Mouse (Mus musculus): Measurements from ENCODE around the gene Bmpr2. TPM values are rescaled to one million over a fixed set of nuclear protein-coding genes. Genes with fewer than 3 reads are reported as not detected.

The Bmpr2 gene
- polyA plus RNA-seq, 1 experiment from 2014 or later = 11.2 TPM

DNA sequence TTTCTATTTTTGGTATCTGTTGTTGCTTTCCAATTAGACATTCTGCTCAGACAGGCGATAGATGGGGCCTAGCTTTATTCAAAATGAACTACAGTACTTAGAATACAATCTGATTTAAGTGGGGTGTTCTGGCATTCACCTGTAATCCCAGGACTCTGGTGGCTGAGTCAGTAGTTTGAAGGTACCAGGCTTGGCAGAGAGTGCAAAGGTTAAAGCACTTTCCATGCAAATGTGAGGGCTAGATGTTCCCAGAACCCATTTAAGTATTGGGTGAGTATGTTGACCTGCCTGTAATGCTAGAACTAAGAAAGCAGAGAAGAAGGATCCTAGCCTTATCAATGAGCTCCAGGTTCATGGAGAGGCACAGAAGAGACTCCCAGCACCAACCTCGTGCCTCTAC lies 142.7 kb downstream of the Bmpr2 start:
- Histone ChIP-seq H3K4me1 (ENCODE audit: control insufficient read depth, insufficient read depth, low read length) (no peaks in the 10 kb centered on the region), H3K36me3 (ENCODE audit: control insufficient read depth, insufficient read depth, low read length) (no peaks in the 10 kb centered on the region), H3K27me3 (ENCODE audit: control insufficient read depth, insufficient read depth, low read length) (no peaks in the 10 kb centered on the region), H3K27ac (replicated peaks; ENCODE audit: low read depth, low read length) (no peak overlapping the region), H3K4me3 (ENCODE audit: low read depth, low read length) (no peak overlapping the region), H3K9me3 (ENCODE audit: control insufficient read depth, low read length) (no peaks in the 10 kb centered on the region), H3K9ac (ENCODE audit: low read length) (no peak overlapping the region), H3K4me2 (ENCODE audit: low read depth, severe bottlenecking) (no peak overlapping the region)
- DNase-seq (ENCODE audit: low spot score) (no peak), ATAC-seq (ENCODE audit: insufficient number of reproducible peaks, low FRiP score, low TSS enrichment, low read depth) (no peak)
- 90% methylated on average over 2 of the region's 2 CpGs for WGBS

DNA sequence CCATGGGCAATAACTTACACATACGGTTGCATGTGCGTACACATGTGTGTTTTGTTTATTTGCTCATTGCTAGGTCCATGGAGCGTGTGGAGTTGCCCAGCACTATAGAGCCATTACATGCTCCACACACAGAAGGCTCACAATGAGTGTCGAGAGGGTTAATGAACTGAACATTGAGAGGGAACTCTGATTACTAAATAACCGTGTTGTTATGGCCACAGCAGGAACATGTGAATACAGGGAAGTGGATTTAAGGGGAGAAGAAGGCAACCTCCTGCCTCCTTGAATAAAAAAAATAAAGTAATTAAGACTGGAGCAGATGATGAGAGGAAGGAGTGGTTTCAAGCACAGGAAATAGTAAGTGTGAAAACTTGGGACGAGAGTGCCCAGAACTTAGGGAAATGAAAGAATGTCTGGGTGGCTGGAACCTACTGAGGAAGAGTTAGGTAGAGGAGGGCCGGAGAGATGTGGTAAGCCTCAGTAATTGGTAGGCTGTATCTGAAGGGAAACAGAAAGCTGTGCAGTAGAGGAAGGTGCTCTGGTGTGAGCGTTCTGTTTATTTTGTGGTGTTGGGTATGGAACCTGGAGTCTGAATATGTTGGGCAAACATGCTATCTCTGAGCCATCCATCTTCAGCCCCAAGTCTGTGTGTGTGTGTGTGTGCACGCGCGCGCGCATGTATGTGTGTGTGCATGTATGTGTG lies 143.8 kb downstream of the Bmpr2 start:
- no peaks in the 10 kb centered on the region for H3K36me3 ChIP-seq (ENCODE audit: control insufficient read depth, insufficient read depth, low read length)
- H3K27ac ChIP-seq (replicated peaks; ENCODE audit: low read depth, low read length) = no peak overlapping the region
- no peaks in the 10 kb centered on the region for H3K9me3 ChIP-seq (ENCODE audit: control insufficient read depth, low read length)
- ATAC-seq (ENCODE audit: insufficient number of reproducible peaks, low FRiP score, low TSS enrichment, low read depth) (no peak), DNase-seq (ENCODE audit: low spot score) (no peak)
- H3K4me3 ChIP-seq (ENCODE audit: low read depth, low read length) = no peak overlapping the region
- no peaks in the 10 kb centered on the region for H3K27me3 ChIP-seq (ENCODE audit: control insufficient read depth, insufficient read depth, low read length)
- no peak overlapping the region for H3K4me2 ChIP-seq (ENCODE audit: low read depth, severe bottlenecking)
- H3K4me1 ChIP-seq (ENCODE audit: control insufficient read depth, insufficient read depth, low read length) = no peaks in the 10 kb centered on the region
- no peak overlapping the region for H3K9ac ChIP-seq (ENCODE audit: low read length)
- WGBS = 86% methylated on average over 13 of the region's 13 CpGs

DNA sequence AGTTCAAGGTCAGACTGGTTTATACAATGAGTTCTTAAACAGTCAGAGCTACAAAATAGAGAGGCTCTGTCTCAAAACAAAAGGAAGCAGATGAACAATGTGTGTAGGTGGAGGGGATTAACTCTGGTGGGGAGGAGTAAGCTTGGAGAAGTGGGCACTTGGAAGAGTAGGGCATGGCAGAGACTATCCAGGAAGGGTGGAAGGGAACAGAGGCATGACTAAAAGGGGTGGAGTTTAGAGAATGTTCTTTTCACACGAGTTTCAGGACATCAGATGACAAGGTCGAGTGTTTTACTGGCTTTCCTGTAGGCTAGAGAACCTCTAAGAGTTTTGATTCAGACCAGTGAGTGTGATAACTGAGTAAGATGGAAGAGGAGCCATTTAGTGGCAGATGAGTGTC lies 144.5 kb downstream of the Bmpr2 start:
- Histone ChIP-seq H3K27ac (replicated peaks; ENCODE audit: low read depth, low read length) (no peak overlapping the region), H3K4me2 (ENCODE audit: low read depth, severe bottlenecking) (no peak overlapping the region), H3K9ac (ENCODE audit: low read length) (no peak overlapping the region), H3K4me1 (ENCODE audit: control insufficient read depth, insufficient read depth, low read length) (no peaks in the 10 kb centered on the region), H3K4me3 (ENCODE audit: low read depth, low read length) (no peak overlapping the region), H3K9me3 (ENCODE audit: control insufficient read depth, low read length) (no peaks in the 10 kb centered on the region), H3K27me3 (ENCODE audit: control insufficient read depth, insufficient read depth, low read length) (no peaks in the 10 kb centered on the region), H3K36me3 (ENCODE audit: control insufficient read depth, insufficient read depth, low read length) (no peaks in the 10 kb centered on the region)
- 32% methylated on average over 2 of the region's 2 CpGs for WGBS
- DNase-seq (ENCODE audit: low spot score) (no peak), ATAC-seq (ENCODE audit: insufficient number of reproducible peaks, low FRiP score, low TSS enrichment, low read depth) (no peak)

DNA sequence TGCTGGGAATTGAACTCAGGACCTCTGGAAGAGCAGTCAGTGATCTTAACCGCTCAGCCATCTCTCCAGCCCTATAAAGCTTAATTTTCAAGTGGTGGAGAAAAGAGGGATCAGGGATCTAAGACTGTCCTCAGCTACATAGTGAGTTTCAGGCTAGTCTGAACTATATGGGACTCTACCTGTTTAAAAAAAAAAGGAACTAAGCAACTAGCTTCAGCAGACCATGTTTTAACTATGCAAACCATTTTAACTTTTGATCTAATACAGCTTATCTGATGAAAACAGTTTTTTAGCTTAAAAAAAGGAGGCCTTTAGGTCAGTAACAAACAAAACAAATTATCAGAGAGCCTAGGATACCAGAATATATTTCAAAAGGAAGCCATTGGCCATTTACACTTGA lies 147.7 kb downstream of the Bmpr2 start:
- Histone ChIP-seq H3K4me1 (ENCODE audit: control insufficient read depth, insufficient read depth, low read length) (peaks cover 7% of the 10 kb centered on the region; the same call in 1 of the 2 replicates), H3K4me2 (ENCODE audit: low read depth, severe bottlenecking) (no peak overlapping the region), H3K9me3 (ENCODE audit: control insufficient read depth, low read length) (no peaks in the 10 kb centered on the region), H3K9ac (ENCODE audit: low read length) (no peak overlapping the region), H3K4me3 (ENCODE audit: low read depth, low read length) (no peak overlapping the region), H3K36me3 (ENCODE audit: control insufficient read depth, insufficient read depth, low read length) (no peaks in the 10 kb centered on the region), H3K27ac (replicated peaks; ENCODE audit: low read depth, low read length) (no peak overlapping the region), H3K27me3 (ENCODE audit: control insufficient read depth, insufficient read depth, low read length) (no peaks in the 10 kb centered on the region)
- DNase-seq (ENCODE audit: low spot score) (no peak), ATAC-seq (ENCODE audit: insufficient number of reproducible peaks, low FRiP score, low TSS enrichment, low read depth) (no peak)
- 83% methylated on average over 1 of the region's 1 CpGs for WGBS

DNA sequence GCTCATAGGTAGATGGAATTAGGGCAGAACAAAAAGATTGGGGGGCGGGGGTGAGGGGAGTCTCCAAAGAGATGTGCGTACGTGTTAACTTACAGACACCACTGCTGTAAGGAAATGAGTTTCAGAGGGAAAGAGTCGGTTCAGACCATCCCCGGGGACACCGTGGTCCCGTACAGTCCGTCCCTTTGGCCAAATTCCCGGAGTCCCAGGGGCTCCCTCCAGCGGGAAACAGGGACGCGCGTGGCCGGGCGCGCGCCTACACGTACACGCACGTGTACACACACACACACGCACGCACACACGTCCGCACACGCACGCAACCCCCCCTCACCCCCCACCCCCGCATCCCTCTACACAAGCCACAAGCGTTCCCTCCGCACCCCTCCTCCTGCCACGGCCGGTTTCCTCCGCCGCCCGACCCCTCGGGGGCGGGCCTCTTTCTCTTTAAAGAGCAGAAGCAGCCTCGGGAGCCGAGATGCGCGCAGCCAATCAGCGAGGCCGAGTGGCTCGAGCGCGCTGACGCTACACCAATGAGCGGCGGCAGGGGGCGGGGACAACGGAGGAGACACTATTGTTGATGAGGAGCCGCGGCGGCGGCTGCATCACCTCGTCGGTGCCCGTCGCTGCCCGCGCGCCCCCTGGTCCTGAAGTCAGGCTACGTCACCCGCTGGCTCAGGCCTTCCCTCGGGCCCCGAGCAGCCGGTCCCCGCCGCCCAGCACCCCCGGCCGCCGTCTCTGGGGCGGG lies 149.4 kb downstream of the Bmpr2 start, which contains the start of gene Fam117b:
TSS of gene Fam117b (plus strand) at position 594 of the 745 bp plus-strand sequence.
- DNase-seq (ENCODE audit: low spot score) = peak; percentile 99
- no peaks in the 10 kb centered on the region for H3K27me3 ChIP-seq (ENCODE audit: control insufficient read depth, insufficient read depth, low read length)
- peak within 1 kb of the TSS; percentile 67 for H3K4me2 ChIP-seq (ENCODE audit: low read depth, severe bottlenecking)
- H3K36me3 ChIP-seq (ENCODE audit: control insufficient read depth, insufficient read depth, low read length) = no peaks in the 10 kb centered on the region
- WGBS = under 1% methylated on average over 61 of the region's 72 CpGs
- peak within 1 kb of the TSS; percentile 96 for H3K4me3 ChIP-seq (ENCODE audit: low read depth, low read length)
- H3K4me1 ChIP-seq (ENCODE audit: control insufficient read depth, insufficient read depth, low read length) = peaks cover 7% of the 10 kb centered on the region; the same call in 1 of the 2 replicates
- peak within 1 kb of the TSS; percentile 92 for H3K9ac ChIP-seq (ENCODE audit: low read length)
- H3K27ac ChIP-seq (replicated peaks; ENCODE audit: low read depth, low read length) = peak within 1 kb of the TSS; percentile 86
- peak; percentile 93 for ATAC-seq (ENCODE audit: insufficient number of reproducible peaks, low FRiP score, low TSS enrichment, low read depth)
- no peaks in the 10 kb centered on the region for H3K9me3 ChIP-seq (ENCODE audit: control insufficient read depth, low read length)

DNA sequence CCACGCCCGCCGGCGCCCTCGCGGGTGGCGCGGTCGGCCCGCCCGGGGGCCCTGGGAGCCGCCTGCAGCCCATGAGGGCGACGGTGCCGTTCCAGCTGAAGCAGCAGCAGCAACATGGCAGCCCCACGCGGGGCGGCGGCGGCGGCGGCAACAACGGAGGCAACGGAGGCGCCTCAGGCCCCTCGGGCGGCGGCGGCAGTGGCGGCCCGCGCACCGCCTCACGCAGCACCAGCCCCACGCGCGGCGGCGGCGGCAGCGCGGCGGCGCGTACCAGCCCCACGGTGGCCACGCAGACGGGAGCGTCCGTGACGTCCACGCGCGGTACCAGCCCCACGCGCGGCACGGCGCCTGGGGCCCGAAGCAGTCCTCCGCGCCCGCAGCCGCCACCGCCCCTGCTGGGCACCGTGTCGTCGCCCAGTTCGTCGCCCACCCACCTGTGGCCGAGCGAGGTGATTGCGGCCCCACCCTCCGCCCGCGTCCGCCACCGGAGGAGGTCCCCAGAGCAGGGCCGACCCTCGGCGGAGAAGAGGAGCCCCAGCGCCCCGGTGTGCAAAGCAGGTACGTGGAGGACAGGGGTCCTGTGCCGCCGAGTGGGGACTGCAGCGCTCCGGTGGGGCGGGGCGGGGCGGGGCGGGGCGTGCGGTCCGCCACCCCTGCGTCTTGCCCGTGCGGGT lies 150.1 kb downstream of the Bmpr2 start:
- ATAC-seq (ENCODE audit: insufficient number of reproducible peaks, low FRiP score, low TSS enrichment, low read depth) = peak; percentile 41
- Histone ChIP-seq H3K27me3 (ENCODE audit: control insufficient read depth, insufficient read depth, low read length) (no peaks in the 10 kb centered on the region), H3K4me3 (ENCODE audit: low read depth, low read length) (peak overlapping the region; percentile 96), H3K9ac (ENCODE audit: low read length) (peak overlapping the region; percentile 92), H3K4me1 (ENCODE audit: control insufficient read depth, insufficient read depth, low read length) (peaks cover 7% of the 10 kb centered on the region; the same call in 1 of the 2 replicates), H3K9me3 (ENCODE audit: control insufficient read depth, low read length) (no peaks in the 10 kb centered on the region), H3K4me2 (ENCODE audit: low read depth, severe bottlenecking) (peak overlapping the region; percentile 67), H3K27ac (replicated peaks; ENCODE audit: low read depth, low read length) (peak overlapping the region; percentile 86), H3K36me3 (ENCODE audit: control insufficient read depth, insufficient read depth, low read length) (no peaks in the 10 kb centered on the region)
- under 1% methylated on average over 60 of the region's 98 CpGs for WGBS
- no peak for DNase-seq (ENCODE audit: low spot score)

DNA sequence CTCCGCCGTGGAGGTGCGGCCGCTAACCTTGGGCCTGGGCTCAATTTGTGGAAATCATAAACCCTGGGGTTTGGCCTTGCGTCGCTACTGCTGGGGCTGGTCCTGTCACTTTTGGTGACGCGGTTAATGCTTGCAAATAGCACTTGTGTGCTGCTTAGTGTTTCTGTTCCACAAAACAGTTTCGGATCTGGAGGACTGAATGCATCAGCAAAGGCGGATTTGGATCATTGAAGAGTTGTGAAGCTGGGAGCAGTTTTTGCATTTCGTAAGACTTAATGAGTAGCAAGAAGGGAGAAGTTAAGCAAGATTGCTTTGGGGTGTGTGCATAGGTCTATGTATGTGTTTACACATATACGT lies 150.6 kb downstream of the Bmpr2 start:
- H3K9me3 ChIP-seq (ENCODE audit: control insufficient read depth, low read length) = no peaks in the 10 kb centered on the region
- no peaks in the 10 kb centered on the region for H3K27me3 ChIP-seq (ENCODE audit: control insufficient read depth, insufficient read depth, low read length)
- H3K4me2 ChIP-seq (ENCODE audit: low read depth, severe bottlenecking) = peak overlapping the region; percentile 67
- H3K36me3 ChIP-seq (ENCODE audit: control insufficient read depth, insufficient read depth, low read length) = no peaks in the 10 kb centered on the region
- DNase-seq (ENCODE audit: low spot score) (peak; percentile 69), ATAC-seq (ENCODE audit: insufficient number of reproducible peaks, low FRiP score, low TSS enrichment, low read depth) (no peak)
- H3K9ac ChIP-seq (ENCODE audit: low read length) = peak overlapping the region; percentile 92
- peak overlapping the region; percentile 96 for H3K4me3 ChIP-seq (ENCODE audit: low read depth, low read length)
- H3K27ac ChIP-seq (replicated peaks; ENCODE audit: low read depth, low read length) = no peak overlapping the region; the same call in 1 of the 2 replicates
- WGBS = 5% methylated on average over 12 of the region's 12 CpGs
- H3K4me1 ChIP-seq (ENCODE audit: control insufficient read depth, insufficient read depth, low read length) = peaks cover 7% of the 10 kb centered on the region; the same call in 1 of the 2 replicates

DNA sequence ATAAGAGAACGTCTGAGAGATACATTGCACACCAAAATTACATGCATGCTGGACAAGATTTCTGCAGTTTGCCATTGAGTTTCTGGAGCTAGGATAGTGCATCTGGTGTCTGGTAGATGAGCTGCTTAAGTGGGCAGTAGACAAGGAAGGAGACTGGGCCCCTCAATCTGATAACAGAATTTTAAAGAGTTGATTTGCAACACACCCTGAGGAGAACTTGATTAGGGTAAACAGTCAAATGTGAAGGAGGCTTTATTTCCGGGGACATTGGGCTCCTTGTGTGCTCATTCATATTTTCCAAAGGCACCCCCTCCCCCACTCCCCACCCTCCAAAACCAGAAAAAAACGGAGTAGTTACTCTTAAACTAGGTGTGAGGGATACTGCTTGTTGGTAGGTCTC lies 151.6 kb downstream of the Bmpr2 start:
- no peak for DNase-seq (ENCODE audit: low spot score)
- Histone ChIP-seq H3K4me1 (ENCODE audit: control insufficient read depth, insufficient read depth, low read length) (peaks cover 7% of the 10 kb centered on the region; the same call in 1 of the 2 replicates), H3K9me3 (ENCODE audit: control insufficient read depth, low read length) (no peaks in the 10 kb centered on the region), H3K27ac (replicated peaks; ENCODE audit: low read depth, low read length) (no peak overlapping the region), H3K4me3 (ENCODE audit: low read depth, low read length) (no peak overlapping the region), H3K36me3 (ENCODE audit: control insufficient read depth, insufficient read depth, low read length) (no peaks in the 10 kb centered on the region), H3K27me3 (ENCODE audit: control insufficient read depth, insufficient read depth, low read length) (no peaks in the 10 kb centered on the region), H3K9ac (ENCODE audit: low read length) (no peak overlapping the region), H3K4me2 (ENCODE audit: low read depth, severe bottlenecking) (0 out of 2 replicates have a peak overlapping the region, but pooled peaks have one; percentile 7)
- WGBS = 75% methylated on average over 3 of the region's 3 CpGs
- no peak for ATAC-seq (ENCODE audit: insufficient number of reproducible peaks, low FRiP score, low TSS enrichment, low read depth)
